Mouse (Mus musculus) forebrain, embryonic 10.5 days (tissue): Measurements from ENCODE around the gene Dcst2. TPM values are rescaled to one million over a fixed set of nuclear protein-coding genes. Genes with fewer than 3 reads are reported as not detected.

Experiments
- DNase-seq: peaks from one replicate; pipeline ENCODE4 v3.0.0-alpha.2; 2017; ENCODE audit warnings: low spot score; ENCODE audit errors: extremely low spot score
- H3K27ac ChIP-seq: fragments of 300-500 bp; sonication (generic); 2 replicates; pipeline ENCODE4 v1.5.1; 2016; ENCODE audit warnings: mild to moderate bottlenecking
- H3K27me3 ChIP-seq: fragments of 300-500 bp; sonication (generic); 2 replicates; pipeline ENCODE4 v1.6.1; 2016; ENCODE audit warnings: mild to moderate bottlenecking; ENCODE audit not compliant: poor library complexity, severe bottlenecking
- H3K36me3 ChIP-seq: fragments of 300-500 bp; sonication (generic); replicated peaks from 2 replicates; pipeline ENCODE4 v1.6.1; 2016; ENCODE audit warnings: mild to moderate bottlenecking, moderate library complexity
- H3K4me1 ChIP-seq: fragments of 300-500 bp; sonication (generic); 2 replicates; pipeline ENCODE4 v1.6.1; 2016
- H3K4me3 ChIP-seq: fragments of 300-500 bp; sonication (generic); 2 replicates; pipeline ENCODE4 v1.5.1; 2016; ENCODE audit warnings: mild to moderate bottlenecking, moderate library complexity
- H3K9me3 ChIP-seq: fragments of 300-500 bp; sonication (generic); 2 replicates; pipeline ENCODE4 v1.6.1; 2016; ENCODE audit warnings: mild to moderate bottlenecking, moderate library complexity
- WGBS: fragments of 180-500 bp; shearing (Covaris S2); methylation state at CpG from one replicate; pipeline ENCODE4 v1.1.7; 2016; 5-methylcytosine and 5-hydroxymethylcytosine counted together
- polyA plus RNA-seq: library from polyadenylated mRNA; unstranded; fragments of >200 nt; fragmentation: Nextera tagmentation; extraction: Ambion mirVana; gene quantifications from 2 replicates; pipeline ENCODE4 v1.2.1, GENCODE M21; 2016

The Dcst2 gene
- polyA plus RNA-seq: 0.06 and 0.16 TPM in 2 replicates

DNA sequence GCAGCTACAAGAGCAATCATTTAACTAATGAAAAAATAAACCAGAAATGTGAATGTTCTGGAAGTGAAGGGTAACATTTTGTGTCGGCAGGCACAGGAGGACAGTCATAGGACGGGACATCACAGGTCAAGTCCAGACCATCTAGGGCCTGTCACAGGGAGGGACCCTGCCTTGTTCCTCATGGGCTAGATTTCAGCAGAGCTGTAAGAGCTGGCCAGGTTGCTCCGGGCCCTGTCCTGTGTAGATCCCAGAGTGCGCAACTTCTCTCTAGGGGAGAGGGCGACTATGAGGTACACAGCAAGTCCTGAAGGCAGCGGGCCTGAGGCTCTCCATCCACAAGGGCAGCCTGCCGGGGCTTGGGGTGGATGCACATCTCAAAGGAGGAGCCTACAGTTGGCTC, at the start of gene Dcst2:
Gene Dcst2 (plus strand): TSS at position 301 of the 400 bp plus-strand sequence.
- no peaks in the 10 kb centered on the region for H3K36me3 ChIP-seq
- peaks cover 21% of the 10 kb centered on the region; the same call in 1 of the 2 replicates for H3K27me3 ChIP-seq
- no peaks in the 10 kb centered on the region for H3K9me3 ChIP-seq
- DNase-seq: no peak
- WGBS: 87% methylated on average over 7 of the region's 7 CpGs
- H3K27ac ChIP-seq: no peak within 1 kb of the TSS
- H3K4me1 ChIP-seq: peaks cover 17% of the 10 kb centered on the region
- H3K4me3 ChIP-seq: no peak within 1 kb of the TSS

DNA sequence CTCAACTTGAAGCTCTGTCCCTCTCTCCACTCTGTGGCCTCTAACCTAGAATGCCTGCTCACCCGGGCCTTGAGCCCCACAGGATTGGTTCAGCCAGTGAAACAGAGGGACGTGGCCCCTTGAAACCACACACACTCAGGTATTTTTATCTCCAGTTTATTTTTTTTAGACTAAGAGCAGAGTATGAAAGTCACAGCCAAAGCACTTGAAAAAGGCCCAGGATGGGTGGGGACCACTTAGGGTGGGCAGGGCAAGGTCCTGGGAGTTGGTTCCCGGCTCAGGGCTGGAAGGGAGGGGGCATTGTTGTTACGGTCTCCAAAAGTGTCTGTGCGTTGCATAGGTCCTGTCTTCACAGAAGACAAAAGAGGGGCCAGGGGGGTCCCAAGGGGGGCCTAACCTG, 47.4 kb upstream of the Dcst2 start:
- no peaks in the 10 kb centered on the region for H3K36me3 ChIP-seq
- H3K27ac ChIP-seq: 0 out of 2 replicates have a peak overlapping the region, but pooled peaks have one; percentile 85
- H3K4me1 ChIP-seq: peaks cover 46% of the 10 kb centered on the region
- no peak for DNase-seq
- 79% methylated on average over 5 of the region's 5 CpGs for WGBS
- no peak overlapping the region for H3K4me3 ChIP-seq
- no peaks in the 10 kb centered on the region for H3K9me3 ChIP-seq
- peaks cover 43% of the 10 kb centered on the region for H3K27me3 ChIP-seq

DNA sequence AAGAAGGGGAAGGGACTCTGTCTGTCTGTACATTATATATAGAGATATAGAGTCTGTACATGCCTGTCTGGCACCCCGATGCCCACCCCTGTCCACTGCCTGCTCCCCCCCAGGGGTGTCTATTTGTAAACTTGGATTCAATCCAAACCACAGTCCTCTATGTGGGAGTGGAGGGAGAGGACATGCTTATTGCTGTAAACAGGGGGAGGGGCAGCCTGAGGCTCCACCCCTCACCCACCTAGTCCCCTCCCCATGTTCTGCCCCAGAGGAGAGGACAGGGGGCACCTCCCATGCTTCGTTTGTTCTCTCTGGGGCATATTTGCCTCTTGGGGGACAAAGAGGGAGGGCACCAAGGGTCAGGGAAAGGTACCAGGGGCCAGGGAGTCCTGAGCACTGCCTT, 47.0 kb upstream of the Dcst2 start:
- H3K27ac ChIP-seq: peak overlapping the region; percentile 85
- H3K4me3 ChIP-seq: peak overlapping the region; percentile 54
- no peaks in the 10 kb centered on the region for H3K36me3 ChIP-seq
- peaks cover 51% of the 10 kb centered on the region for H3K4me1 ChIP-seq
- WGBS: 48% methylated on average over 2 of the region's 2 CpGs
- H3K27me3 ChIP-seq: peaks cover 47% of the 10 kb centered on the region
- no peaks in the 10 kb centered on the region for H3K9me3 ChIP-seq
- no peak for DNase-seq

DNA sequence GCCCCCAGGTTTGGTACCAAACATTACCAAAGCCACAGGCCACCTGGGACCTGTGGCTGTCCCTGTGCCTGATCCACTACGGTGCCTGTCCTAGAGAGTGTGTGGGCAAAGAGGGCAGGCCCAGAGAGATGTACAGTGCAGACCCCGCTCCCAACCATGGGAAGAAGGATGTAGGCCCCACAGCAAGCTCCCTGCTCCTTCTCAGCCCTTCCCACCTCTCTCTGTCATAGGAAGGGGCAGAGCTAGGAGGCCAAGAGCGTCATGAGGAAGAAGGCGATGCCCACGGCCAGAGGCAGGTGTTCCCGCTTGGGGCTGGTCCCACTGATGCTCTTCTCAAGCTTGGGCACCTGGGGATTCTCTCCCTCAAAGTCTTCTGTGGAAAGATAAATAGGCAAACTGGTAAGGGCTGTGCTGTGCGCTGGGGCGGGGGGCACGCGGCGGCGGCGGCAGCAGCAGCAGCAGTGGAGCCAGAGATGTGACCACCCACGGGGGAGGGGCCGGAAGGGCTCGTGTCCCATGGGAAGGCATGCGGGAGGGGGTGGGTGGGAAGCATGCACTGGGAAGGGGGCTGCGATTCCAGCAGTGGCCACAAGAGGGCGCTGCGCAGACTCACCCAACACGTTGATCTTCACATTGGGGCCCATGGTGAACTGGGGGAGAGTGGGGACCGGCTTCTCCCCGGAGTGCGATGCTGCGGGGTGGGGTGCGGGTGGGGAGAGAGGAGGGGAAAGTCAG, 46.4 kb upstream of the Dcst2 start:
- WGBS: 4% methylated on average over 26 of the region's 26 CpGs
- H3K4me1 ChIP-seq: peaks cover 56% of the 10 kb centered on the region
- H3K4me3 ChIP-seq: peak overlapping the region; percentile 54
- peaks cover 53% of the 10 kb centered on the region for H3K27me3 ChIP-seq
- peak overlapping the region; percentile 85 for H3K27ac ChIP-seq
- DNase-seq: peak; percentile 88
- H3K9me3 ChIP-seq: no peaks in the 10 kb centered on the region
- no peaks in the 10 kb centered on the region for H3K36me3 ChIP-seq

DNA sequence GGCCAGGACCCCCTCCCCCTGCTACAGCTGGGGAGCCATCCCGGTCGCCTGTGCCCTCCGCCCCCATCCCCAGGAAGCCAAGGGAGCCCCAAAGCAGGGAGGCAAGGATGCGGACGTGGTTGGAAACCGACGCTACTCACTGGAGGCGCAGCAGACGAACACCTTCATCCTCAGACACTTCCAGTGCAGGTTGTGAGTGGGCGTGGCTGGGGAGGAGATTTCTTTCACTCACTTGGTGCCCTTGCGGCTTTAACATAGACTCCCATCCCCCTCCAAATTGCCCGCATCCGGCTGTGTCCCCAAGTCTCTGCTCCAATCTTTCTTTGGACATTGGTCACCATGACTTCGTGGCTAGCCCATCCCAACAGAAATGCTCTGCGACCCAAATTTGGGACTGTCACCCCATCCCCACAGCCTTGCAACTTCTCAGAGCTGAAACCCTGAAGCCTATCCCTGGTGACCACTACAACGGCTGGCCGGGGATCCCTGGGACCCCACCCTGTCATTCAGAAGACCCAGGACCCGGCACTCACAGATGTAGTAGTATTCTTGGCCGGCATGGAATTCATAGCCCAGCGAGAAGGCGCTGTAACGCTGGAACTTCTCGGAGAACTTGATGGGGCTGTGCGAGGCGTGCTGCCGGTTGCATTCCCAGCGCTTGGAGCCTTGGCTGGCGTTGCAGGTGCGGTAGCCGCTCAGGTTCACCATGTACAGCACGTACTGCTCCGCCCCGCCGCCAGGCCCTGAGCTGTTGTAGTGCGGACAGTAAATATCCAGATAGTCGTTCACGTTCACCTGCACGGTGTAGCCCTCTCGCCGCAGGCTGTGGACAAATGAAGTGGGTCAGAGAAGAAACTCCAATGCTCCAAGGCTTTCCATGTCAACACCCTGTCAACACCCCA, 45.6 kb upstream of the Dcst2 start:
- Histone ChIP-seq H3K9me3 (no peaks in the 10 kb centered on the region), H3K4me1 (peaks cover 65% of the 10 kb centered on the region), H3K27me3 (peaks cover 61% of the 10 kb centered on the region), H3K4me3 (peak overlapping the region; percentile 54), H3K27ac (peak overlapping the region; percentile 85), H3K36me3 (no peaks in the 10 kb centered on the region)
- DNase-seq: peak; percentile 40
- 6% methylated on average over 40 of the region's 40 CpGs for WGBS

DNA sequence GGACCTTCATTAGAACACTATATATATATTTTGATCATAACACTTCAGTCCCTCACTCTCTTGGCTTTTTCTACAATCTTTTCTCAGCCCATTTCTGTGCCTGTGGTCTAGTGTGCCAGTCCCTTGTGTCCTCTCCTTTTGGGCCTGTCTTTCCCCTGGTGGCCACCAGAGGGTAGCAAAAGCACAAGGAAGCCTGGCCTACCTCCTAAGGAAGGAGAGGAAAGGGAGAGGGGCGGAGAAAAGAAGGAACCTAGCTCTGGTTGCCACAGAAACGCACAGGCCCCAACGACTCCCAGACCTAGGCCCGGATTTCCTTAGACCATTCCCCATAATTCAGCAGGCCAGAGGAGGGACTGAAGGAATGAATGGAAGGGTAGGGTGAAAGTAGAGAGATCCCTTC, 44.9 kb upstream of the Dcst2 start:
- Histone ChIP-seq H3K9me3 (no peaks in the 10 kb centered on the region), H3K36me3 (no peaks in the 10 kb centered on the region), H3K4me3 (peak overlapping the region; percentile 54), H3K27me3 (peaks cover 68% of the 10 kb centered on the region), H3K4me1 (peaks cover 71% of the 10 kb centered on the region), H3K27ac (0 out of 2 replicates have a peak overlapping the region, but pooled peaks have one; percentile 40)
- 0% methylated on average over 4 of the region's 4 CpGs for WGBS
- peak; percentile 85 for DNase-seq

DNA sequence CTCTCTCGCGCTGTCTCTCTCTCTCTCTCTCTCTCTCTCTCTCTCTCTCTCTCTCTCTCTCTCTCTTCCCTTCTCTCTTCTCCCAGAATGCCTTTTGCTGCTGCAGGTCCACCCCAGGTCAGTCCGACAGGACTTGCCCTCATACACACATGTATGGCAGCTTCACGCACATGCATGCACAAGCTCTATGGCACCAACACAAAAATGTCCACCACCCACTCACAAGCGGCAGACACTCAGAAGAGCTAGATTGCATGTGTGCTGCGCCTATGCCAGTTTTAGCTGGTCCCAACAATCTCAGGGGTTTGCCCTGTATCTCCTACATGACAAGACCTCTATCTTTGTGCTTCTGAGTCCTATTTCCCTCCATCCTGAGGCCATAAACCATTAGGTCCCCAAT, 44.5 kb upstream of the Dcst2 start:
- Histone ChIP-seq H3K27me3 (peaks cover 72% of the 10 kb centered on the region), H3K9me3 (no peaks in the 10 kb centered on the region), H3K4me1 (peaks cover 75% of the 10 kb centered on the region), H3K4me3 (peak overlapping the region; percentile 54), H3K27ac (0 out of 2 replicates have a peak overlapping the region, but pooled peaks have one; percentile 40), H3K36me3 (no peaks in the 10 kb centered on the region)
- WGBS: 50% methylated on average over 6 of the region's 6 CpGs
- DNase-seq: peak; percentile 27

DNA sequence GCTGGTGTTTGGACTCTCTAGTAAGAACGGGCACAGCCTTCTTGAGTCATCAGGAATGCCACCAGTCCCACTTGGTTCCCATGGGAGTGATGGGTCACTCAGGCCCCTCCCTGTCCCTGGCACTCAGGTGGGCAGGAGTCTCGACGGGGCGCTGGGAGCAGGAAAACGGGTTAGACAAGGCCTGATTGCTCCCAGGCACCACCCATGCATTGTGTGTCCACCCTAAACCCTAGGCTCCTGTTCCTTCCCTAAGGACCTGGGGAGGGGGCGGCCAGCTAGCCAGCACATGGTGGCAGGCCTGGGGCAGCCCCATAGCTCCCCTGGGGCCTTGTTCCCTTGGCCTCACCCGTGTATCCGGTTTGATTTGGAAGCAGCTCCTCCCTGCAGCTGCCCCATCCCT, 43.5 kb upstream of the Dcst2 start:
- Histone ChIP-seq H3K27ac (no peak overlapping the region), H3K36me3 (no peaks in the 10 kb centered on the region), H3K4me3 (no peak overlapping the region; the same call in 1 of the 2 replicates), H3K4me1 (peaks cover 86% of the 10 kb centered on the region), H3K9me3 (no peaks in the 10 kb centered on the region), H3K27me3 (peaks cover 81% of the 10 kb centered on the region)
- WGBS: 80% methylated on average over 8 of the region's 8 CpGs
- DNase-seq: no peak

DNA sequence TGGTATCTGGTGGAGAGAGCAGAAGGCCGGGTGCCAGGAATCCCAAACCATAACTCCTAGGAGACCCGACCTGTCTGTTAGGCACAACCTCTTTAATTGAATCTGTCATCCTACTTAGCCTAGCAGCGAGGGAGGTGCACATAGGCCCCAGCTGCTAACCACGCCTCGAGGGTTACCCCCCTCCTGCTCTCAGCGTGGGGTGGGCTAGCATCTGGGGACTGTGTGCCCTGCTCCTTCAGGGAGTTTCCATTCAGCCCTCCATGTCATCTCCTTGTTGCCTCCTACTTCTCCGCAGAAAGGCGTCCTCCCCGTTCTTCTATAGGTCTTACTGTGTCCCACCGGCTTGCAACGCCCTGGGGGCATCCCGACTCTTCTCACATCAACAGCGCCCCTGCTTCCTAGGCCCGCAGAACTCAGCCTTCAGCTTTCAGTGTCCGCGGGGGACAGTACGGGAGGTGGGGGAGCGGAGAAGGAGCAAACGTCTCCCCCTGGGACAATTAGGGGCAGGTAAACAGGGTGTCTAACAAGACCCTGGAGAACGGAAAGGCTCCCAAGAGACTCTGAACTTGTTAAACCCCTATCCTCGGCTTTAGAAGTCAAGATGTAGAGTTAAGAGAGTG, 42.7 kb upstream of the Dcst2 start:
- WGBS: 10% methylated on average over 21 of the region's 21 CpGs
- peak; percentile 34 for DNase-seq
- peak overlapping the region; percentile 53 for H3K27ac ChIP-seq
- peaks cover 86% of the 10 kb centered on the region for H3K27me3 ChIP-seq
- H3K36me3 ChIP-seq: no peaks in the 10 kb centered on the region
- no peaks in the 10 kb centered on the region for H3K9me3 ChIP-seq
- peaks cover 86% of the 10 kb centered on the region for H3K4me1 ChIP-seq
- peak overlapping the region; percentile 70 for H3K4me3 ChIP-seq

DNA sequence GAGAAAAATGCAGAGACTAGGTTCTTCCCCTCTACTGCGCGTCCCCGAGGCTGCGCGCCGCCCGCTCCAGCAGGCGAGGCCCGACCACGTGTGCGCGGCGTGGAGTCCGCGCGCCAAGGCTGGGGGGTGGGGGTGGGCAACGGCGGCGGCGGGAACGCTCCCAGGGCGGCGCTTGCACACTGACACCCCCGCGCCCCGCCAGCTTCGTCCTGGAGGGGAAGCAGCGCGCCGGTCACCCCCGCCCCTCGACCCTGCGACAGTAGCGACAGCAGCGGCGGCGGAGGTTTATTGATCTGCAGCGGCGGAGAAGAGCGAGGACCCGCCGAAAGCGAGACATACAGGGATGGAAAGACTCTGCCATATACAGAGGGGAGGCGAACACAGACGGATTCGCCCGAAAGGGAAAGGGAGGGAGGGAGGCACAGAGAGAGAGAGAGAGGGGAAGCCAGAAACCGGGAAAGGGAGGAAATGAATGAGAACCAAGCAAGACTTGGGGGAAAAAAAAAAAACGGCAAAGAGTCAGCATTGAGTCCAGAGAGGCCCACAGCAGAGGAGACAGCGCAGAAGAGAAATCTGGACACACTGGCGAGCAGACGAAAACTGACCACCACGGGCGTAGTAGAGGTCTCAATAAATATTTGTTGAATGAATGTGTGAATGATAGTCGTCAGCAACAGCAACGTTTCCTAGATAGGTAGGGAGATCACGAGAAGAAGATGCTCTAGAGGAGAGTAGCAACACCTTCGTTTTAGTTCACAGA, 42.0 kb upstream of the Dcst2 start:
- H3K4me1 ChIP-seq: peaks cover 81% of the 10 kb centered on the region
- peak overlapping the region; percentile 70 for H3K4me3 ChIP-seq
- whole genome bisulfite sequencing: 5% methylated on average over 57 of the region's 58 CpGs
- peak; percentile 48 for DNase-seq
- H3K27me3 ChIP-seq: peaks cover 90% of the 10 kb centered on the region
- H3K27ac ChIP-seq: peak overlapping the region; percentile 53
- H3K9me3 ChIP-seq: no peaks in the 10 kb centered on the region
- H3K36me3 ChIP-seq: no peaks in the 10 kb centered on the region

DNA sequence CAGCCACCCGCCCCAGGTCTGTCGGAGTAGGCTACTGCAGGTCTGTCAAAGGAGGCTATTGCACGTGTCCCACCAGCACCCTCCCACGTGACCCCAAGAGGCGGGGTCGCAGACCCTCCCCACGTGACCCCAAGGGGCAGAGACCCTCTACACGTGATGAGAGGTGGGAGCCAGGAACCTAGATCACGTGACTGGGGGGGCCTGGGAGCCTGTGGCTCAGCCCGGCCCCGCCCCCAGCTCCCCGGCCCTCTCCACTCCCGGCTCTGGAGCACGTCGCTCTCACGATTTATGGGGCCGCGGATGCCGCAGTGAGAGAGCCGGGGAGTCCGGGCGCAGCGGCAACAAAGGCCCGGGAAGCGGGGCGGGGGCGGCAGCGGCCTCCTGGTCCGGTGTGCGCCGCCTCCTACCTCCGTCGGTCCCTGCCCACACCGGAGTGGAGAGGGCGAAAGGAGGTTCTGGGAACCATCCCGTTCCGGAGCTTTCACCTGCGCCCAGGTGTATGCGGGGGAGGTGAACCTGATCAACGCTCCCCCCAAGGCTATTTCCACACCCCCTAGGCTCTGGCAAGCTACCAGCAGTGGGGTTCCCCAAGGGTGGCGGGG, 41.1 kb upstream of the Dcst2 start:
- DNase-seq: peak; percentile 68
- peak overlapping the region; percentile 70 for H3K4me3 ChIP-seq
- H3K9me3 ChIP-seq: no peaks in the 10 kb centered on the region
- H3K36me3 ChIP-seq: no peaks in the 10 kb centered on the region
- peaks cover 72% of the 10 kb centered on the region for H3K4me1 ChIP-seq
- H3K27me3 ChIP-seq: peaks cover 88% of the 10 kb centered on the region
- H3K27ac ChIP-seq: peak overlapping the region; percentile 78
- WGBS: 1% methylated on average over 41 of the region's 41 CpGs
